ENCODE assay signal across 28 mouse cellular contexts in genomic region chr6:54970506-54970905, GRCm38 (mm10). TPM values are rescaled to one million over a fixed set of nuclear protein-coding genes. Genes with fewer than 3 reads are reported as not detected.
DNase-seq lines count a peak whose midpoint lies in the region; ATAC-seq and TF ChIP-seq lines count a peak whose summit lies in the region.
"Had no signal": no experiment of that assay in that cellular context is flagged by ENCODE, and none has a peak within 500 bp of the region (broad histone marks: within the 10 kb centered on the region; RNA-seq: fewer than 3 reads in every experiment).

No protein-coding gene starts in this region.

- DNase-seq in heart, adult 11 months: peak; percentile 91
- DNase-seq in heart, postnatal 36 days: no peak
- peak; percentile 30 for DNase-seq in kidney, adult 2 months
- DNase-seq in kidney, adult 11 months: no peak
- no peak for DNase-seq in lung, postnatal 0 days (ENCODE audit: low spot score)
- no peak for DNase-seq in lung, postnatal 10 days
- DNase-seq in frontal cortex, adult 2 months (ENCODE audit: extremely low spot score in 1 of 2, low spot score in 1 of 2): no peak
- DNase-seq: adrenal gland, postnatal 25 days; cerebellum, adult 18-20 months; cerebellum, postnatal 14 days; gastrocnemius, postnatal 36 days; heart, postnatal 14 days; kidney, adult 9 months; kidney, postnatal 10 days; layer of hippocampus, postnatal 36 days; midbrain, embryonic 14.5 days; thymus, adult 18-20 months; thymus, postnatal 25 days had no signal

- no peak overlapping the region for H3K4me3 ChIP-seq in kidney, adult 2 months (ENCODE audit: insufficient read depth, low read depth, low read length)
- no peak overlapping the region for H3K4me3 ChIP-seq in lung, postnatal 0 days (ENCODE audit: low read depth, low read length)
- peak overlapping the region; percentile 33 for H3K4me3 ChIP-seq in brown adipose tissue, adult 24 weeks (ENCODE audit: insufficient read depth, low read depth, low read length)
- H3K4me3 ChIP-seq: erythroblast, embryonic 14.5 days; hindbrain, embryonic 12.5 days; limb, embryonic 10.5 days; lung, embryonic 15.5 days had no signal

- ATAC-seq in lung, postnatal 0 days: no peak
- ATAC-seq: CD4-positive, CD25-positive, alpha-beta regulatory T cell, adult 4 months; forebrain, embryonic 16.5 days; hindbrain, postnatal 0 days; intestine, embryonic 15.5 days had no signal

- H3K36me3 ChIP-seq in kidney, adult 2 months (ENCODE audit: control insufficient read depth, insufficient read depth, low read length): no peaks in the 10 kb centered on the region
- H3K36me3 ChIP-seq in lung, postnatal 0 days (ENCODE audit: insufficient read depth, low read length): no peaks in the 10 kb centered on the region
- H3K36me3 ChIP-seq: hindbrain, embryonic 12.5 days; intestine, embryonic 15.5 days; limb, embryonic 10.5 days; limb, embryonic 15.5 days; lung, embryonic 15.5 days had no signal

- no peak for TF ChIP-seq POLR2A in kidney, adult 2 months (IDR thresholded peaks at IDR 0.05; ENCODE audit: low read depth, low read length)

- intact Hi-C loops in heart, postnatal 36 days (cut with DNase I): loop anchor here (5.0 kb wide), 1 partner anchor 263 kb away; no protein-coding TSS in a partner anchor

- no peaks in the 10 kb centered on the region for H3K9me3 ChIP-seq in lung, postnatal 0 days (ENCODE audit: low read length)
- H3K9me3 ChIP-seq: hindbrain, embryonic 12.5 days; intestine, embryonic 15.5 days; limb, embryonic 10.5 days; limb, embryonic 15.5 days; lung, embryonic 15.5 days had no signal

- no peak overlapping the region for H3K27ac ChIP-seq in kidney, adult 2 months (ENCODE audit: insufficient read depth, low read depth, low read length)
- H3K27ac ChIP-seq in lung, postnatal 0 days (ENCODE audit: low read length): no peak overlapping the region
- no peak overlapping the region for H3K27ac ChIP-seq in brown adipose tissue, adult 24 weeks (replicated peaks; ENCODE audit: low read depth, low read length)
- H3K27ac ChIP-seq: hindbrain, embryonic 12.5 days; hindbrain, postnatal 0 days; intestine, embryonic 15.5 days; limb, embryonic 10.5 days; lung, embryonic 15.5 days had no signal

- 0 out of 2 replicates have a peak overlapping the region, but pooled peaks have one; percentile 11 for H3K4me2 ChIP-seq in lung, postnatal 0 days (replicated peaks; ENCODE audit: low read depth, low read length)

- H3K27me3 ChIP-seq in kidney, adult 2 months (replicated peaks; ENCODE audit: control insufficient read depth, insufficient read depth, low read length): no peaks in the 10 kb centered on the region
- H3K27me3 ChIP-seq in lung, postnatal 0 days (replicated peaks; ENCODE audit: insufficient read depth, low read length): no peaks in the 10 kb centered on the region
- H3K27me3 ChIP-seq: intestine, embryonic 15.5 days; lung, embryonic 15.5 days had no signal

- no peak for TF ChIP-seq EP300 in lung, postnatal 0 days (IDR thresholded peaks at IDR 0.05)

- peaks cover 6% of the 10 kb centered on the region; the same call in 1 of the 2 replicates for H3K4me1 ChIP-seq in kidney, adult 2 months (ENCODE audit: control insufficient read depth, insufficient read depth, low read length)
- peaks cover 8% of the 10 kb centered on the region; the same call in 1 of the 2 replicates for H3K4me1 ChIP-seq in lung, postnatal 0 days (ENCODE audit: insufficient read depth, low read depth, low read length)
- H3K4me1 ChIP-seq in brown adipose tissue, adult 24 weeks (ENCODE audit: control insufficient read depth, insufficient read depth, insufficient read length, low read length): peaks cover 16% of the 10 kb centered on the region

- 73% methylated on average over 9 of the region's 9 CpGs for WGBS in kidney, adult 2 months
- WGBS in lung, postnatal 0 days: 56% methylated on average over 9 of the region's 9 CpGs

- H3K9ac ChIP-seq in lung, postnatal 0 days (replicated peaks; ENCODE audit: low read depth): no peak overlapping the region
- H3K9ac ChIP-seq: hindbrain, embryonic 12.5 days; intestine, embryonic 15.5 days; limb, embryonic 15.5 days; lung, embryonic 15.5 days had no signal

- TF ChIP-seq CTCF in kidney, adult 2 months (conservative IDR thresholded peaks at IDR 0.05; ENCODE audit: insufficient read depth, insufficient read length, low read depth, low read length): no peak
- no peak for TF ChIP-seq CTCF in lung, postnatal 0 days (IDR thresholded peaks at IDR 0.05)

RNA-seq across cellular contexts. Expression of gene Nod1, which starts 1.9 kb away (rescaled TPM):
- 10 to 100 TPM; 19.8 to 21.2 TPM for total RNA-seq in heart, postnatal 36 days (2021)
- 14.0 and 18.7 TPM in 2 replicates for polyA plus RNA-seq in kidney, adult 2 months (2012; rRNA removed)
- polyA plus RNA-seq in lung, postnatal 0 days (2015; fragmentation: Nextera tagmentation; extraction: Ambion mirVana): 12.7 and 14.4 TPM in 2 replicates
- polyA plus RNA-seq in brown adipose tissue, adult 24 weeks (2012; ENCODE audit: insufficient read depth, insufficient read length, missing spikeins): 6.7 and 7.0 TPM in 2 replicates
- polyA plus RNA-seq in frontal cortex, adult 2 months (2012; rRNA removed): 4.7 and 5.2 TPM in 2 replicates

RNA-seq across cellular contexts. Expression of gene Ggct, which starts 22.2 kb away (rescaled TPM):
- 10 to 100 TPM; 24.3 to 24.7 TPM for total RNA-seq in heart, postnatal 36 days (2021)
- 13.5 and 15.9 TPM in 2 replicates for polyA plus RNA-seq in kidney, adult 2 months (2012; rRNA removed)
- 6.9 and 8.7 TPM in 2 replicates for polyA plus RNA-seq in lung, postnatal 0 days (2015; fragmentation: Nextera tagmentation; extraction: Ambion mirVana)
- 8.8 and 16.8 TPM in 2 replicates for polyA plus RNA-seq in brown adipose tissue, adult 24 weeks (2012; ENCODE audit: insufficient read depth, insufficient read length, missing spikeins)
- polyA plus RNA-seq in frontal cortex, adult 2 months (2012; rRNA removed): 15.2 and 17.5 TPM in 2 replicates

Comparison
In these comparisons a context has a peak if more than half of its experiments do, and no peak if none do; other contexts are left out.
1. DNase-seq: peak in heart, adult 11 months (single experiment) and kidney, adult 2 months (single experiment); none in heart, postnatal 36 days (0 of 2), kidney, adult 11 months (single experiment), lung, postnatal 0 days (single experiment), lung, postnatal 10 days (single experiment) and frontal cortex, adult 2 months (0 of 2).